Mouse (Mus musculus) intestine, embryonic 16.5 days (tissue): ENCODE data around the gene Nphp3. TPM values are rescaled to one million over a fixed set of nuclear protein-coding genes. Genes with fewer than 3 reads are reported as not detected.

ENCODE experiments used
- ATAC-seq: fragments of 200-750 bp; cut with Nextera tagmentation; 2 replicates; pipeline ENCODE4 v1.8.0; 2017; ENCODE audit warnings: moderate TSS enrichment, moderate library complexity
- H3K27ac ChIP-seq: fragments of 300-500 bp; sonication (generic); 2 replicates; pipeline ENCODE4 v1.5.1; 2014; ENCODE audit warnings: mild to moderate bottlenecking, low read length
- H3K27me3 ChIP-seq: fragments of 300-500 bp; sonication (generic); replicated peaks from 2 replicates; pipeline ENCODE4 v1.6.1; 2014; ENCODE audit warnings: low read length, control low read depth, mixed read lengths; ENCODE audit not compliant: control insufficient read depth, insufficient read depth
- H3K36me3 ChIP-seq: fragments of 300-500 bp; sonication (generic); 2 replicates; pipeline ENCODE4 v1.6.1; 2014; ENCODE audit warnings: low read length, control low read depth; ENCODE audit not compliant: control insufficient read depth, insufficient read depth
- H3K4me1 ChIP-seq: fragments of 300-500 bp; sonication (generic); 2 replicates; pipeline ENCODE4 v1.6.1; 2014; ENCODE audit warnings: low read length, control low read depth, mixed read lengths; ENCODE audit not compliant: control insufficient read depth, insufficient read depth
- H3K4me2 ChIP-seq: fragments of 300-500 bp; sonication (generic); 2 replicates; pipeline ENCODE4 v1.6.1; 2014; ENCODE audit warnings: low read depth, low read length, control low read depth
- H3K4me3 ChIP-seq: fragments of 300-500 bp; sonication (generic); 2 replicates; pipeline ENCODE4 v1.5.1; 2014; ENCODE audit warnings: mild to moderate bottlenecking, low read length
- H3K9ac ChIP-seq: fragments of 300-500 bp; sonication (generic); 2 replicates; pipeline ENCODE4 v1.6.1; 2014; ENCODE audit warnings: low read depth, low read length
- H3K9me3 ChIP-seq: fragments of 300-500 bp; sonication (generic); 2 replicates; pipeline ENCODE4 v1.6.1; 2016; ENCODE audit warnings: low read length, control low read depth; ENCODE audit not compliant: control insufficient read depth
- WGBS: fragments of 180-500 bp; shearing (Covaris S2); extraction: QIAGEN DNeasy Blood & Tissue Kit; methylation state at CpG from one replicate; pipeline ENCODE4 v1.1.7; 2014; 5-methylcytosine and 5-hydroxymethylcytosine counted together
- polyA plus RNA-seq: library from polyadenylated mRNA; unstranded; fragments of >200 nt; fragmentation: Nextera tagmentation; extraction: Ambion mirVana; gene quantifications from 2 replicates; pipeline ENCODE4 v1.2.1, GENCODE M21; 2015

Gene Nphp3
- polyA plus RNA-seq, 1 experiment from 2014 or later: 2.3 TPM

DNA sequence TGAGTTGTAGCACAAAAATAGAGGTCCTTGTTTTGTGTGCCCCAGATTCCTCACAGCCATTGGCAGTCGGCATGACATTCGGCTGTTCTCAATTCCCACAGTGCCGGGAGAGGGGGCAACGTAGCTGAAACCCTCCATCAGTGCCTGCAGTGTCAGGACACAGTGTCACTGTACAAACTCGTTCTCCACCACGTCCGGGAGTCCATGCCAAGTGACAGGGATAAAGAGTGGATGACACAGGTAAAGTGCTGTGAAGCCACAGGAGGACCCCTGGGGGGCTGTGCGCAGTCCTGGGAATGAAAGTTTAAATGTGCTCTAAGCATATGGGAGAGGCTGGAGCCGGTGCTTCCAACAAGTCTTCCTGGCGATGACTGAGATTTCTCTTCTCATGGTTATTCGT lies 27.5 kb downstream of the Nphp3 start:
- no peak overlapping the region for H3K4me3 ChIP-seq
- H3K27me3 ChIP-seq: no peaks in the 10 kb centered on the region
- H3K9me3 ChIP-seq: no peaks in the 10 kb centered on the region
- H3K9ac ChIP-seq: no peak overlapping the region
- H3K27ac ChIP-seq: no peak overlapping the region
- H3K4me1 ChIP-seq: no peaks in the 10 kb centered on the region
- WGBS: 86% methylated on average over 11 of the region's 11 CpGs
- no peak overlapping the region for H3K4me2 ChIP-seq
- no peak for ATAC-seq
- H3K36me3 ChIP-seq: peaks cover 6% of the 10 kb centered on the region

DNA sequence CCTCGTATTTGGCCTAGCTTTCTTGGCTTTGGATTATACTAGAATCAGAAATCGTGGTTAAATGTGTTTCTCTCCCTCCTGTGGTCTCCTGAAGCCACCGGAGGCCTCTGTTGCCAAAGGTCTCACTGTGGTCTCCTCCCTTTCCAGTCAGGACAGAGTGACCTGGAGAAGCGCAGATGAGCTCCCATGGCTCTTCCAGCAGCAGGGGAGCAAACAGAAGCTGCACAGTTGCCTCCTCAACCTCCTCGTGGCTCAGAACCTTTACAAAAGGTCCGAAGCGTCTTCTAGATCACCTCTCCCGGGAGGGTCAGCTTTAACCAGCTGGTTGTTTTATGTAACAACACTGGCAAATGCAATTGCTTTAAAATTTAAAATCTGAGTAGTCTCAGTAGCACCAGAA lies 31.9 kb downstream of the Nphp3 start:
- no peak overlapping the region for H3K4me3 ChIP-seq
- H3K27me3 ChIP-seq: no peaks in the 10 kb centered on the region
- H3K36me3 ChIP-seq: peaks cover 4% of the 10 kb centered on the region; the same call in 1 of the 2 replicates
- WGBS: 80% methylated on average over 8 of the region's 8 CpGs
- H3K9me3 ChIP-seq: no peaks in the 10 kb centered on the region
- ATAC-seq: no peak
- no peak overlapping the region for H3K27ac ChIP-seq
- H3K4me1 ChIP-seq: no peaks in the 10 kb centered on the region
- H3K9ac ChIP-seq: no peak overlapping the region
- no peak overlapping the region for H3K4me2 ChIP-seq

DNA sequence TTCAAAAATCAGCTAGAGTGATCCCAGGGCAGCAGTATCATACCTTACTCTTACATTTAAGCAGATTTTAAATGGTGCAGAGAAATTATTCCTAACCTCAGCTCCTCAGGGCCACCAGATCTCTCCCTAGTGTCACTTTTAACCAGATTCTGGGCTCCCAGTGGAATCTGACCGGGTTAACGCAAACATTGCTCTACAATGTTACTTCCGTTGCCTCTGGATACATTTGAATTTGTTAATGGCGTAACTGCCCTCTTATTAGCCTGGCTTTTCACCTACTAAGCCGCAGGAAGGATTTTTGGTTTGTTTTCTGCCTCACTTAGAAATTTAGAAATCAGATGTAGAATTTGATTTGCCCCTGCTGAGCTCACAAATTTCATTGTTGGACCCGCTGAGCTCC lies 32.4 kb downstream of the Nphp3 start:
- H3K36me3 ChIP-seq: peaks cover 4% of the 10 kb centered on the region; the same call in 1 of the 2 replicates
- 65% methylated on average over 6 of the region's 6 CpGs for WGBS
- no peaks in the 10 kb centered on the region for H3K27me3 ChIP-seq
- H3K4me1 ChIP-seq: no peaks in the 10 kb centered on the region
- H3K4me3 ChIP-seq: no peak overlapping the region
- no peaks in the 10 kb centered on the region for H3K9me3 ChIP-seq
- H3K27ac ChIP-seq: no peak overlapping the region
- H3K9ac ChIP-seq: no peak overlapping the region
- no peak overlapping the region for H3K4me2 ChIP-seq
- no peak for ATAC-seq

DNA sequence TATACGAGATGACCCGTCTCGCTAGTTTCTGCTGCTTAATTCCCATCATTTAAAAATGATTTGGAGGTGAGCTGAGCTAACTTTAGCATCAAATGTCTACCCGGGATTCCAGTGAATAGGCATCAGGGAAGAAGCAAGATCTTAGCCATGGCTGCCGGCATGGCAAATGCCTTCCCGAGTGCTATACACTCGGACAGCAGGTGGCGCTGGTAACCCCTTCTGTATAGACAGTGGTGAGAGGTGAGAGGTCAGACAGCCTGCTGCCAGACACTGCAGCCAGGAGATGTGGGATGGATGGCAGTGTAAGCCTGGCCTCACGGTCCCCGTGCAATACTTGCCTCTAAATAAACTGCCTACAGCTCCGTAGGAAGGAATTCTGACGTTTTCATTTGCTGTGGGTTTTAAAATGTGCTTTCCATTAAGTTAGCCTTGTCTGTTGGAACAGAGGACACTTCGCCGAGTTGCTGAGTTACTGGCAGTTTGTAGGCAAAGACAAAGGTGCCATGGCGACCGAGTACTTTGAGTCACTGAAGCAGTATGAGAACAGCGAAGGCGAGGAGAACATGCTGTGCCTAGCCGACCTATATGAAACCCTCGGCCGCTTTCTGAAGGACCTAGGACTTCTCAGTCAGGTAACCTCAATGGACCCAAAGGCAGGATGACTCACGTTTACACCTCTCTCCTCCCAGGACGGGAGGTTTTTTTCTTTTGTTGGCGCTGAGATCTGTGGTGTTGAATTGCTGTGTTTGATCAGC lies 33.1 kb downstream of the Nphp3 start:
- ATAC-seq: peak; percentile 68; the same call in 1 of the 2 replicates
- Histone ChIP-seq H3K4me3 (no peak overlapping the region), H3K9me3 (no peaks in the 10 kb centered on the region), H3K36me3 (0 out of 2 replicates have a peak, but pooled peaks cover 4% of the 10 kb centered on the region), H3K4me2 (no peak overlapping the region), H3K27ac (no peak overlapping the region), H3K4me1 (no peaks in the 10 kb centered on the region), H3K27me3 (no peaks in the 10 kb centered on the region), H3K9ac (no peak overlapping the region)
- 51% methylated on average over 24 of the region's 24 CpGs for WGBS

DNA sequence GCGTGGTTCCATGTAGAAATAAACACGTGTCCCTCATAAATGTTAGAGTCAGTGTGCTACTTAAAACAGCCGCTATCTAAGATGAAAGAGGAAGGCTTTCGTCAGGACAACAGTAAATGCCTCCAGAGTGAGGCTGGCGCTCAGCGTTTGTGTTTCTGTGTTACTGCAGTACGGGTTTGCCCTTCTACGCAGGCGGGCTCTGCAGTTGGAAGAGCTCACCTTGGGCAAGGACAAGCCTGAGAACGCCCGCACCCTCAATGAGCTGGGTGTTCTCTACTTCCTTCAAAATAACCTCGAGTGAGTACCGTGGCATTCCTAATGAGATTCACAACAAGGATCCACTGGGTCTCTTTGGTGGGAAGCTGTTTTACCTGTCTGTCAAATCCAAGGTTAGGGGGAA lies 35.9 kb downstream of the Nphp3 start:
- Histone ChIP-seq H3K27ac (no peak overlapping the region), H3K4me3 (no peak overlapping the region), H3K4me2 (no peak overlapping the region), H3K27me3 (no peaks in the 10 kb centered on the region), H3K4me1 (no peaks in the 10 kb centered on the region), H3K9me3 (no peaks in the 10 kb centered on the region), H3K9ac (no peak overlapping the region), H3K36me3 (0 out of 2 replicates have a peak, but pooled peaks cover 4% of the 10 kb centered on the region)
- ATAC-seq: no peak
- 89% methylated on average over 13 of the region's 13 CpGs for WGBS

DNA sequence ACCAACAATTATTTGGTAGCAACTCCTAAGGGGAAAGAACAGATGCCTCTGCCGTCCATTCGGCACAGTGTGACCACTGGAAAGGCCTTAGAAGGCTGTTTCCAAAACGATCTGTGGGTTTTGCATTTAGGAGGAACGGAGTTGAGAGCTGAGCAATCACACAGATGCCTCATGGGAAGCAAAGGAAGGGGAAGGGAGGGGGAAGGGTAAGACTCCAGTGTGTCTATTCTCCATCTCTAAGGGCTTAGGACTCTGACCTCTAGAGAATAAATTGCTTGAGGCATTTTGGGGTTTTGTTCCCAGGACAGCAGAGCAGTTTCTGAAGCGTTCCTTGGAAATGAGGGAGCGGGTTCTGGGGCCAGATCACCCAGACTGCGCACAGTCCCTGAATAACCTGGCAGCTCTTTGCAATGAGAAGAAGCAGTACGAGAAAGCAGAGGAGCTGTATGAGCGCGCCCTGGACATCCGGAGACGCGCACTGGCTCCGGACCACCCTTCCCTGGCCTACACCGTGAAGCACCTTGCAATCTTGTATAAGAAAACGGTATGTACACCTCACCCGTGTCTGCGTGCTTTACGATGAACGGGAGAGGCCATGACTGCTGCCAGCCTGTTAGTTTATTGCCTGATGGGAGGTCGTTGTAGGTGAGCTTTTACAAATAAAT lies 36.8 kb downstream of the Nphp3 start:
- Histone ChIP-seq H3K27ac (no peak overlapping the region), H3K27me3 (no peaks in the 10 kb centered on the region), H3K9ac (no peak overlapping the region), H3K4me2 (no peak overlapping the region), H3K36me3 (0 out of 2 replicates have a peak, but pooled peaks cover 4% of the 10 kb centered on the region), H3K4me1 (no peaks in the 10 kb centered on the region), H3K4me3 (no peak overlapping the region), H3K9me3 (no peaks in the 10 kb centered on the region)
- WGBS: 88% methylated on average over 21 of the region's 21 CpGs
- no peak for ATAC-seq

DNA sequence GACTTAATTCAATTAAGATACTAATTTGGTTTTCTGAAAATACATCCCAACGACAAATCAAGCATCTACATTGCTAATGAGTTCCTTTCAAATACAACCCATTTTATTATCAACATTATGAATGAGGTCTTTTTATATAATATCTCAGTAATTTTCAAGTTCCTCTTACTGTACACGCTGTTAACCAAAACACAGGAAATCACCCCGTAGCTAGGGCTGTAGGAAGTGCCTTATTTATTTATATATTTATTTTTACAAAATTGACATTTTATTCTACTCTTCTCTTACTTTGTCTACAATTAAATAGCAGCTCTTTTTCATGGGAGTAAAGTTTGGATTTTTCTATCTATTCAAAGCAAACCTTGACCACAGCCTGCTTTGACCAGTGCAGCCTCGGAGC lies 37.4 kb downstream of the Nphp3 start:
- H3K27ac ChIP-seq: no peak overlapping the region
- no peaks in the 10 kb centered on the region for H3K27me3 ChIP-seq
- H3K9me3 ChIP-seq: no peaks in the 10 kb centered on the region
- H3K4me3 ChIP-seq: no peak overlapping the region
- H3K4me2 ChIP-seq: no peak overlapping the region
- WGBS: 81% methylated on average over 4 of the region's 4 CpGs
- H3K4me1 ChIP-seq: no peaks in the 10 kb centered on the region
- no peak overlapping the region for H3K9ac ChIP-seq
- H3K36me3 ChIP-seq: 0 out of 2 replicates have a peak, but pooled peaks cover 4% of the 10 kb centered on the region
- ATAC-seq: no peak

DNA sequence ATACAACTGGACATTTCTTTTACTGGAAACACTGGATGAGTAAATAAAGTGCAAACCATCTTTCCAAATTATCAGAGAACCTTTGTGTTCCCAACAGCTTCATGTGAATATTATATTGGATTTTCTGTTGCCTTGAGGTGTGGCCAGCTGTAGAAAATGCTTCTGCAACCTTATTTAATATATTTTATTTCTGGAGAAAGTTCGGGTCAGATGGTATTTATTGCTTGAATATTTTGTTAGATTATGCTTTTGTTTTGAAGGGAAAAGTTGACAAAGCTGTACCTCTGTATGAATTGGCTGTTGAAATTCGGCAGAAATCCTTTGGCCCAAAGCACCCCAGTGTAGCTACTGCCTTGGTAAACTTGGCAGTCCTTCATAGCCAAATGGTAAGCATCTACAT lies 38.0 kb downstream of the Nphp3 start, which contains the start of gene Gm28305:
TSS of gene Gm28305 (plus strand) at position 301 of the 400 bp plus-strand sequence.
- H3K9ac ChIP-seq: no peak within 1 kb of the TSS
- no peak within 1 kb of the TSS for H3K4me2 ChIP-seq
- H3K27me3 ChIP-seq: no peaks in the 10 kb centered on the region
- no peaks in the 10 kb centered on the region for H3K4me1 ChIP-seq
- H3K4me3 ChIP-seq: no peak within 1 kb of the TSS
- WGBS: 58% methylated on average over 2 of the region's 2 CpGs
- 0 out of 2 replicates have a peak, but pooled peaks cover 4% of the 10 kb centered on the region for H3K36me3 ChIP-seq
- ATAC-seq: no peak
- H3K9me3 ChIP-seq: no peaks in the 10 kb centered on the region
- H3K27ac ChIP-seq: no peak within 1 kb of the TSS

DNA sequence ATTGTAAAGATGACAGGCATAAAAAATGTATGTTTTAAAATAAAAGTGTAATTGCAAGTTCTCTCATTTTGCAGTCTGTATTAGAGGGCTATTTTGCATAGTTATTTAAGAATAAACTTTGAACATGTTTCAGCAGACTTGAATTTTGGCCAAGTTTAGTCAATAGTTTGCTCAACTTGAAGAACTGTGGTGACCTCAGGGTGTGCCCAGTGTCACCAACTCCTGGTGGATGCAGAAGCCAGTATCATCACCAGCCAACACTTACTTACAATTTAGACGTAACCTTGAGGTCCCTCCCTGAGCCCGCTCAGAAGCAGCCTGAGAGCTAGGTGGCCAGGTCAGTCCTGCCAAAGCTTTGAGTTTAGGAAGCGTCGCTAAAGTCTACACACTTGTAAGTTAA lies 41.3 kb downstream of the Nphp3 start:
- no peak overlapping the region for H3K27ac ChIP-seq
- H3K4me3 ChIP-seq: no peak overlapping the region
- no peak for ATAC-seq
- no peaks in the 10 kb centered on the region for H3K4me1 ChIP-seq
- H3K36me3 ChIP-seq: 0 out of 2 replicates have a peak, but pooled peaks cover 4% of the 10 kb centered on the region
- no peak overlapping the region for H3K9ac ChIP-seq
- H3K27me3 ChIP-seq: no peaks in the 10 kb centered on the region
- H3K4me2 ChIP-seq: no peak overlapping the region
- no peaks in the 10 kb centered on the region for H3K9me3 ChIP-seq
- WGBS: 87% methylated on average over 4 of the region's 4 CpGs
